Mouse (Mus musculus) lung, postnatal 0 days (tissue): ENCODE data around the gene Nhlrc2.
"Not testable (repeated sequence)": the region's sequence is repeated elsewhere in the genome, so short reads cannot be mapped to it uniquely, and the experiment has no call there.

ENCODE experiments used
- CTCF ChIP-seq: IDR thresholded peaks from 2 replicates; pipeline ENCODE4 v1.5.1; 2016; ENCODE audit warnings: antibody characterized with exemption, mild to moderate bottlenecking
- EP300 ChIP-seq: IDR thresholded peaks from 2 replicates; pipeline ENCODE4 v1.6.1; 2016; ENCODE audit warnings: antibody characterized with exemption, mild to moderate bottlenecking, control low read depth

GRCm38 (mm10) chr19:56503069-56503468 is 45.0 kb upstream of the Nhlrc2 start:
- TF ChIP-seq CTCF, EP300: not testable (repeated sequence)
